Mouse (Mus musculus) heart, adult 2 months (tissue): Measurements from ENCODE around the gene Tubgcp5. TPM values are rescaled to one million over a fixed set of nuclear protein-coding genes. Genes with fewer than 3 reads are reported as not detected.

Experiments used
- DNase-seq, 2 experiments: peaks; one replicate each; pipeline ENCODE4 v3.0.0; 2021
- H3K27ac ChIP-seq: fragments of 200-600 bp; 2 replicates; pipeline ENCODE4 v1.8.1; 2022
- H3K27me3 ChIP-seq: fragments of 200-500 bp; 2 replicates; pipeline ENCODE4 v1.6.1; 2012; ENCODE audit warnings: mild to moderate bottlenecking, low read length, inconsistent platforms, mixed read lengths; ENCODE audit not compliant: control insufficient read depth, insufficient read depth
- H3K36me3 ChIP-seq: fragments of 200-500 bp; 2 replicates; pipeline ENCODE4 v1.6.1; 2012; ENCODE audit warnings: low read length, inconsistent platforms; ENCODE audit not compliant: control insufficient read depth, insufficient read depth
- H3K4me1 ChIP-seq: fragments of 200-500 bp; 2 replicates; pipeline ENCODE4 v1.6.1; 2011; ENCODE audit warnings: low read length; ENCODE audit not compliant: control insufficient read depth, insufficient read depth
- H3K4me3 ChIP-seq: fragments of 200-600 bp; 2 replicates; pipeline ENCODE4 v1.8.1; 2022
- H3K79me2 ChIP-seq: fragments of 200-500 bp; replicated peaks from 2 replicates; pipeline ENCODE4 v1.6.1; 2012; ENCODE audit warnings: mild to moderate bottlenecking, inconsistent platforms, low read length, moderate library complexity, mixed read lengths; ENCODE audit not compliant: control insufficient read depth, insufficient read depth
- H3K9ac ChIP-seq: fragments of 200-500 bp; 2 replicates; pipeline ENCODE4 v1.6.1; 2012; ENCODE audit warnings: low read depth, mild to moderate bottlenecking, control low read depth, inconsistent platforms, low read length, mixed read lengths
- CTCF ChIP-seq: fragments of 200-600 bp; IDR thresholded peaks from 2 replicates; pipeline ENCODE4 v1.8.1; 2022; ENCODE audit warnings: antibody characterized with exemption, mild to moderate bottlenecking, moderate library complexity
- EP300 ChIP-seq: fragments of 200-500 bp; IDR thresholded peaks from 2 replicates; pipeline ENCODE4 v1.6.1; 2011; ENCODE audit warnings: low read depth, low read length, control low read depth; ENCODE audit not compliant: insufficient read depth
- POLR2A ChIP-seq: fragments of 200-500 bp; IDR thresholded peaks from 2 replicates; pipeline ENCODE4 v1.6.1; 2011; ENCODE audit warnings: mild to moderate bottlenecking, low read depth, low read length, control low read depth; ENCODE audit not compliant: insufficient read depth
- whole genome bisulfite sequencing: fragments of 180-500 bp; shearing (Covaris S2); methylation state at CpG from one replicate; pipeline ENCODE4 v1.1.7; 2018; 5-methylcytosine and 5-hydroxymethylcytosine counted together
- intact Hi-C: fragments of 180-260 bp; cut with DNase I; formaldehyde crosslinking; loops from one replicate; pipeline ENCODE4 v1.15.1; 2025
- long read RNA-seq: library from polyadenylated mRNA; stranded (forward); transcript quantifications from one replicate; pipeline ENCODE4 v2.0.0, GENCODE M21; 2021
- polyA plus RNA-seq: library from polyadenylated mRNA; depleted of rRNA; stranded (reverse); fragments of >200 nt; gene quantifications from 2 replicates; pipeline ENCODE4 v1.2.3, GENCODE M21; 2012; rRNA removed
- total RNA-seq, 2 experiments: library from RNA; stranded (reverse); gene quantifications; 2 replicates each; pipeline ENCODE4 v1.2.3; 2021

The Tubgcp5 gene
- total RNA-seq, result 10 to 100 TPM; 10.2 to 10.3 TPM
- polyA plus RNA-seq, result 2.6 and 5.1 TPM in 2 replicates
- long read RNA-seq, transcript Tubgcp5-201 (23 exons, 3,905 nt), result major isoform, 6 of 7 reads
- long read RNA-seq, partial matches to known transcripts, result 1 of 7 reads
- long read RNA-seq, other reads (novel, unspliced or antisense), result 0 of 7 reads

GRCm38 (mm10) chr7:55793952-55794603 is at the start of gene Tubgcp5:
Gene Tubgcp5, plus strand, starts transcription at chr7:55794154.
- Histone ChIP-seq H3K79me2 (no peaks in the 10 kb centered on the region), H3K27me3 (no peaks in the 10 kb centered on the region), H3K4me1 (peaks cover 2% of the 10 kb centered on the region; the same call in 1 of the 2 replicates), H3K4me3 (peak within 1 kb of the TSS; percentile 77), H3K9ac (peak within 1 kb of the TSS; percentile 95), H3K27ac (peak within 1 kb of the TSS; percentile 77), H3K36me3 (no peaks in the 10 kb centered on the region; the same call in none of the 2 replicates)
- intact Hi-C loops, result loop anchor here (2.0 to 5.0 kb wide), 2 partner anchors 49 to 253 kb away; no protein-coding TSS in a partner anchor
- DNase-seq, result peak; percentile 94 to 97
- WGBS, result under 1% methylated on average over 51 of the region's 51 CpGs
- TF ChIP-seq EP300 (0 out of 2 replicates have a peak, but pooled peaks have one; percentile 30), CTCF (no peak)

GRCm38 (mm10) chr7:55744566-55745220 is 49.3 kb upstream of the Tubgcp5 start:
- Histone ChIP-seq H3K9ac (no peak overlapping the region), H3K36me3 (no peaks in the 10 kb centered on the region), H3K4me1 (no peaks in the 10 kb centered on the region), H3K4me3 (no peak overlapping the region), H3K27me3 (no peaks in the 10 kb centered on the region), H3K79me2 (no peaks in the 10 kb centered on the region), H3K27ac (no peak overlapping the region)
- peak in 1 of 2 experiments; percentile 8 for DNase-seq
- WGBS, result 66% methylated on average over 10 of the region's 10 CpGs
- TF ChIP-seq CTCF (no peak), EP300 (no peak), POLR2A (no peak)
- intact Hi-C loops, result no loop called here

GRCm38 (mm10) chr7:55750841-55751240 is 43.1 kb upstream of the Tubgcp5 start:
- TF ChIP-seq POLR2A (no peak), EP300 (no peak), CTCF (no peak)
- Histone ChIP-seq H3K4me3 (no peak overlapping the region), H3K27me3 (no peaks in the 10 kb centered on the region), H3K9ac (no peak overlapping the region), H3K36me3 (no peaks in the 10 kb centered on the region), H3K27ac (no peak overlapping the region), H3K4me1 (no peaks in the 10 kb centered on the region), H3K79me2 (no peaks in the 10 kb centered on the region)
- no peak for DNase-seq
- intact Hi-C loops, result no loop called here
- 56% methylated on average over 3 of the region's 3 CpGs for WGBS

- WGBS, result 69% methylated on average over 3 of the region's 3 CpGs
- no peak overlapping the region for H3K9ac ChIP-seq
- H3K27ac ChIP-seq, result no peak overlapping the region
- intact Hi-C loops, result no loop called here
- H3K4me3 ChIP-seq, result no peak overlapping the region
- no peak for TF ChIP-seq CTCF
- TF ChIP-seq POLR2A, result no peak
- TF ChIP-seq EP300, result no peak
- no peaks in the 10 kb centered on the region for H3K27me3 ChIP-seq
- no peaks in the 10 kb centered on the region for H3K79me2 ChIP-seq
- no peak for DNase-seq
- no peaks in the 10 kb centered on the region for H3K36me3 ChIP-seq
- H3K4me1 ChIP-seq, result no peaks in the 10 kb centered on the region
Measured at GRCm38 (mm10) chr7:55759346-55759745, 34.6 kb upstream of the Tubgcp5 start.

- no peak within 1 kb of the TSS for H3K9ac ChIP-seq
- peak in 1 of 2 experiments; percentile 16 for DNase-seq
- H3K4me1 ChIP-seq, result no peaks in the 10 kb centered on the region
- TF ChIP-seq EP300 (no peak), POLR2A (no peak), CTCF (no peak)
- intact Hi-C loops, result no loop called here
- no peaks in the 10 kb centered on the region for H3K79me2 ChIP-seq
- no peaks in the 10 kb centered on the region for H3K36me3 ChIP-seq
- H3K27me3 ChIP-seq, result no peaks in the 10 kb centered on the region; the same call in 1 of the 2 replicates
- H3K27ac ChIP-seq, result no peak within 1 kb of the TSS
- WGBS, result 31% methylated on average over 3 of the region's 3 CpGs
- no peak within 1 kb of the TSS for H3K4me3 ChIP-seq
Measured at GRCm38 (mm10) chr7:55767926-55768325, 26.0 kb upstream of the Tubgcp5 start, which contains the start of gene Siglech. Gene Siglech, plus strand, starts transcription at chr7:55768178.

GRCm38 (mm10) chr7:55780011-55780410 is 13.9 kb upstream of the Tubgcp5 start:
- WGBS, result 47% methylated on average over 4 of the region's 4 CpGs
- no peaks in the 10 kb centered on the region for H3K36me3 ChIP-seq
- intact Hi-C loops, result no loop called here
- no peaks in the 10 kb centered on the region for H3K79me2 ChIP-seq
- no peak overlapping the region for H3K9ac ChIP-seq
- no peaks in the 10 kb centered on the region for H3K4me1 ChIP-seq
- no peak for DNase-seq
- H3K4me3 ChIP-seq, result no peak overlapping the region
- no peak for TF ChIP-seq POLR2A
- TF ChIP-seq EP300, result no peak
- no peak for TF ChIP-seq CTCF
- no peaks in the 10 kb centered on the region for H3K27me3 ChIP-seq
- no peak overlapping the region for H3K27ac ChIP-seq
